Mouse (Mus musculus): ENCODE data around the gene Cdca3.

Gene Cdca3

DNA sequence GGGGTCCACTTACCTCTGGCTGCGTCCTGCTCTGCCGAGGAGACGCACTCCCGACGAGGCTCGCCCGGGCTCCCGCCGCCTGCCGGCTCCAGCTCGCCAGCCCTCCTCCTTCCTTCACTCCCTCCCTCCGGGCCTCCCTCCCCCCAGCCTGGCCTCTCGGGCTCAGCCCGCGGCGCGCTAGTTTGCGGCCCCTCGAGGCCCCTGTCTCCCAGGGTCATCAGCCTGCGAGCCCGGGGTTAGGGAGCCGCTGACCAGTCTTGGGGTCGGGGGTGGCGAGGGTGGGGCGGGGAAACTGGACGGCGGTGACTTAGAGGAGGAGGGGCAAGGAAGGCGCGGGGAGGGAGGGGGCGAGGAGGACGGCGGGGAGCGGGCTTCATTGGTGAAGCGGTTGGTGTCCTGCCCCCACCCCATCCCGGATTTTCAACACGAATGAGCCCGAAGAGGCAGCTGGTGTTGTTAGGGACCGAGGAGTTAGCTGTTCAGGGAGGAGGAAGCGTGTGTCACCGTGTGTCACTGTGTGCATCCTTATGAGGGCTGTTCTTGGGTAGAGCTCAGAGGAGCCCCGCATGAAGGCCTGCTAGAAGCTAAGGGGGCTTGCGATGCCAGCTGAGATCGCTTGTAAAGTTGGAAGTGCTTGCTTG lies 34.4 kb downstream of the Cdca3 start, which contains the start of gene Gpr162:
Gpr162 (minus strand) TSS at position 326 of the 641 bp plus-strand sequence.
- peak; percentile 64 to 66 for DNase-seq (ENCODE audit: low spot score in 2 of 2)

DNA sequence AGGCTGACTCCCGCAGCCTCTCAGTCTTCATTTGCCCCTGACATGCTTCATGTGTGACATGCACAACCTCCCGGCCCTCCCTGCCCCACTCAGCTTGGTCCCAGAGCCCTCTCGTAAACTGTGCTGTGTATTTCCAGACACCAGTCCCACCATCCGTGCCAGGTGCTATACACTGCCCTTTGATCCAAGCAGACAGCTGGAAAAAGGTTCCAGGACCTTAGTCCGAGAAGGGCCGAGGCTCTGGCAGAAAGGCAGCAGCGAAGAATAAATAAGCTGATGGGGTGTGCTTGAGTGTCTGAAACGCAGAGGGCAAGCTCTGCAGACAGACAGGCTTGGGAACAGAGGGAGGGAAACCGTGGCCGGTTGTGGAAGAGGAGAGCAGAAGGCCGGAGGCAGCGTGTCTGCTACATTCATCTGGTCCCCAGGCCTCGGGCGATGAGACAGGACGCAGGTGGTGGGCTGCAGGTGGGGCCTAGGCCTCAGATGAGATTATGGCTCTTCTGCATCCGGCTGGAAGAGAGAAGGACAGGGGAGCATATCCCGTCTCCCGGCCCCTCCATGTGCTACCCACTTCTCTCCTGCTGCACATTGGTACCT lies 36.5 kb downstream of the Cdca3 start:
- no peak for DNase-seq (ENCODE audit: low spot score in 2 of 2)

DNA sequence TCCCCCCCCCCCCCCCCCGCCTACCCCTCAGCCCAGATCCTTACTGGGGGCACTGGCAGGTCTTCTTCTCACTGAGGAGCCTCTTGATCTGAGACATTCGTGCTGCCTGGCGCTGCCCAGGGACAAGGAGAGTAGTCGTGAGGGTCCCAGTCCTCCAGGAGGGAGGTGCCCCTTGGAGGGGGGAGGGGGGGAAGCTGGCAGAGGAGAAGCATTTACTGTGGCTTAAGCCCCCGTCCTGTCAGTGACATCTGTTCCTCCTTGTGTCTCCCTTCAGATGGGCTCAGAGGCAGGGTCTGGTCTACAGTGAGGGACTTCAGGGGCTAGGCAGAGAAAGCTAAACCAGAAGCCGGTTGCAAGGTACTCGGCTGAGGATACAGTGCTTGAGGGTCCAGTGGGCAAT lies 37.2 kb downstream of the Cdca3 start:
- DNase-seq (ENCODE audit: low spot score in 2 of 2): no peak

GRCm38 (mm10) chr6:124874348-124874747 lies 45.0 kb downstream of the Cdca3 start:
- no peak for DNase-seq (ENCODE audit: low spot score in 2 of 2)

GRCm38 (mm10) chr6:124879390-124879789 lies 50.0 kb downstream of the Cdca3 start:
- no peak for DNase-seq (ENCODE audit: low spot score in 2 of 2)

DNA sequence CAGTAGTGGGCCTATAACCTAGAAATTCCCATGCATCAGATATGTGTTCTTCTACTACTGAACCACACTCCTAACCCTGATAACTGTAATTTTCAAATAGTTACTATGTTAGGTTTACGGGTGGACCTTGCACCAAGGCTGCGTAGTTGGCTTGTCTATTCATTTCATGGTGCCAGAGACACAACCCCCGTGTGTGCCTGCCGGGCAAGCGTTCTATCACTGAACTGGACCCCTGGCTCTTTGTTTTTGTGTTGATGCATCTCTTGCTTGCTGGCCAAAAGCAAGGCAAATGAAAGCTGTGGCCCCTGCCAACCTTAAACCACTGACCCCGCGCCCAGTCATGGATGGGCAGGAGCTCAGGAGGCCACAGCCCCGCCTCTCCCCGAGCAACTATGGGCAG lies 52.5 kb downstream of the Cdca3 start:
- DNase-seq (ENCODE audit: low spot score in 2 of 2): no peak
